Mouse (Mus musculus): Measurements from ENCODE around the gene Fstl3. TPM values are rescaled to one million over a fixed set of nuclear protein-coding genes. Genes with fewer than 3 reads are reported as not detected.

The Fstl3 gene
- total RNA-seq, 2 experiments from 2014 or later = 1.3 to 1.8 TPM

GRCm38 (mm10) chr10:79815671-79816494 is 38.8 kb downstream of the Fstl3 start:
- no peak for DNase-seq

- DNase-seq = no peak
These were observed 40.0 kb downstream of the Fstl3 start for GRCm38 (mm10) chr10:79817111-79817510.

GRCm38 (mm10) chr10:79818225-79818624 is 41.2 kb downstream of the Fstl3 start:
- DNase-seq = no peak

- DNase-seq = no peak
These were observed 42.5 kb downstream of the Fstl3 start for GRCm38 (mm10) chr10:79819606-79820005.

GRCm38 (mm10) chr10:79820277-79820676 is 43.2 kb downstream of the Fstl3 start:
- no peak for DNase-seq

- DNase-seq = no peak
These were observed 43.7 kb downstream of the Fstl3 start, which contains the start of gene Misp for GRCm38 (mm10) chr10:79820782-79821181. Gene Misp, plus strand, starts transcription at chr10:79820989.

- DNase-seq = no peak
These were observed 44.7 kb downstream of the Fstl3 start for GRCm38 (mm10) chr10:79821731-79822130.

- DNase-seq = no peak
These were observed 45.3 kb downstream of the Fstl3 start for GRCm38 (mm10) chr10:79822372-79822771.

GRCm38 (mm10) chr10:79823011-79823410 is 45.9 kb downstream of the Fstl3 start:
- no peak for DNase-seq

GRCm38 (mm10) chr10:79824413-79824812 is 47.3 kb downstream of the Fstl3 start:
- no peak for DNase-seq

GRCm38 (mm10) chr10:79831583-79831982 is 54.5 kb downstream of the Fstl3 start:
- DNase-seq = no peak

Other genes with a start within 250 kb of the Fstl3 start
- 1 to 10 TPM; 5.3 to 5.9 TPM for gene Plpp2, start 243.5 kb upstream of the Fstl3 start, total RNA-seq (2021)
- 10 to 100 TPM; 54.0 to 60.9 TPM for gene Mier2, start 222.1 kb upstream of the Fstl3 start, total RNA-seq (2021)
- gene Theg, start 189.9 kb upstream of the Fstl3 start, total RNA-seq (2021) = under 1 TPM in 1 of 2 experiments, not detected in 1; 0.60 TPM
- 10 to 100 TPM; 14.6 to 14.8 TPM for gene C2cd4c, start 163.2 kb upstream of the Fstl3 start, total RNA-seq (2021)
- gene Shc2, start 139.4 kb upstream of the Fstl3 start, total RNA-seq (2021) = 10 to 100 TPM; 44.0 to 44.8 TPM
- under 1 TPM in 1 of 2 experiments, not detected in 1; 0.61 TPM for gene Odf3l2, start 131.5 kb upstream of the Fstl3 start, total RNA-seq (2021)
- gene Madcam1, start 112.7 kb upstream of the Fstl3 start, total RNA-seq (2021) = not detected
- 10 to 100 TPM; 64.6 to 68.3 TPM for gene Tpgs1, start 107.9 kb upstream of the Fstl3 start, total RNA-seq (2021)
- 10 to 100 TPM; 67.0 to 70.2 TPM for gene Cdc34, start 95.1 kb upstream of the Fstl3 start, total RNA-seq (2021)
- 1 to 10 TPM; 2.4 to 2.5 TPM for gene Gzmm, start 88.3 kb upstream of the Fstl3 start, total RNA-seq (2021)
- gene Bsg, start 72.8 kb upstream of the Fstl3 start, total RNA-seq (2021) = 100 to 1,000 TPM; 555 to 610 TPM
- gene Hcn2, start 60.6 kb upstream of the Fstl3 start, total RNA-seq (2021) = 100 to 1,000 TPM; 106 to 118 TPM
- 10 to 100 TPM; 50.1 to 52.6 TPM for gene Polrmt, start 30.7 kb upstream of the Fstl3 start, total RNA-seq (2021)
- 1 to 10 TPM; 1.1 to 1.3 TPM for gene Fgf22, start 22.2 kb upstream of the Fstl3 start, total RNA-seq (2021)
- gene Rnf126, start 10.3 kb upstream of the Fstl3 start, total RNA-seq (2021) = 10 to 100 TPM; 81.4 to 82.9 TPM
- gene Prss57, start 13.7 kb downstream of the Fstl3 start, total RNA-seq (2021) = under 1 TPM; 0.47 to 0.73 TPM
- 100 to 1,000 TPM; 262 to 290 TPM for gene Palm, start 16.3 kb downstream of the Fstl3 start, total RNA-seq (2021)
- gene Misp, start 43.7 kb downstream of the Fstl3 start, total RNA-seq (2021) = 1 to 10 TPM in 1 of 2 experiments, under 1 TPM in 1; 0.82 to 1.4 TPM
- gene Ptbp1, start 77.2 kb downstream of the Fstl3 start, total RNA-seq (2021) = 10 to 100 TPM; 43.1 to 52.6 TPM
- 1 to 10 TPM in 1 of 2 experiments, not detected in 1; 1.0 TPM for gene Prtn3, start 97.2 kb downstream of the Fstl3 start, total RNA-seq (2021)
- 10 to 100 TPM; 28.4 to 28.7 TPM for gene Plppr3, start 97.4 kb downstream of the Fstl3 start, total RNA-seq (2021)
- gene Elane, start 109.0 kb downstream of the Fstl3 start, total RNA-seq (2021) = not detected
- gene Cfd, start 113.6 kb downstream of the Fstl3 start, total RNA-seq (2021) = not detected
- gene Med16, start 131.7 kb downstream of the Fstl3 start, total RNA-seq (2021) = 10 to 100 TPM; 53.0 to 54.1 TPM
- gene Gm26602, start 133.6 kb downstream of the Fstl3 start, total RNA-seq (2021) = not detected
- 1 to 10 TPM; 6.4 to 6.8 TPM for gene Kiss1r, start 139.7 kb downstream of the Fstl3 start, total RNA-seq (2021)
- gene R3hdm4, start 143.9 kb downstream of the Fstl3 start, total RNA-seq (2021) = 100 to 1,000 TPM; 397 to 399 TPM
- 1 to 10 TPM; 4.8 to 5.1 TPM for gene Arid3a, start 149.8 kb downstream of the Fstl3 start, total RNA-seq (2021)
- gene Wdr18, start 182.9 kb downstream of the Fstl3 start, total RNA-seq (2021) = 10 to 100 TPM; 43.2 to 48.2 TPM
- gene Grin3b, start 193.4 kb downstream of the Fstl3 start, total RNA-seq (2021) = under 1 TPM; 0.10 TPM
- gene Tmem259, start 207.1 kb downstream of the Fstl3 start, total RNA-seq (2021) = 100 to 1,000 TPM; 117 to 124 TPM
- gene Cnn2, start 211.3 kb downstream of the Fstl3 start, total RNA-seq (2021) = 1 to 10 TPM; 5.5 to 6.6 TPM
- gene Abca7, start 219.2 kb downstream of the Fstl3 start, total RNA-seq (2021) = 10 to 100 TPM; 10.9 to 11.0 TPM
- gene Arhgap45, start 239.4 kb downstream of the Fstl3 start, total RNA-seq (2021) = 1 to 10 TPM; 3.2 to 4.2 TPM

Measured in layer of hippocampus, postnatal 36 days (tissue).